Mouse (Mus musculus) erythroblast, embryonic 14.5 days (primary cell): Measurements from ENCODE around the gene Hpgds.

Experiments
- GATA1 ChIP-seq: IDR thresholded peaks from 2 replicates; pipeline ENCODE4 v1.6.1; 2012; ENCODE audit warnings: low read length, inconsistent platforms, mixed read lengths
- TAL1 ChIP-seq: IDR thresholded peaks from 3 replicates; pipeline ENCODE4 v1.6.1; 2012; ENCODE audit warnings: low read length, inconsistent platforms, mixed read lengths

DNA sequence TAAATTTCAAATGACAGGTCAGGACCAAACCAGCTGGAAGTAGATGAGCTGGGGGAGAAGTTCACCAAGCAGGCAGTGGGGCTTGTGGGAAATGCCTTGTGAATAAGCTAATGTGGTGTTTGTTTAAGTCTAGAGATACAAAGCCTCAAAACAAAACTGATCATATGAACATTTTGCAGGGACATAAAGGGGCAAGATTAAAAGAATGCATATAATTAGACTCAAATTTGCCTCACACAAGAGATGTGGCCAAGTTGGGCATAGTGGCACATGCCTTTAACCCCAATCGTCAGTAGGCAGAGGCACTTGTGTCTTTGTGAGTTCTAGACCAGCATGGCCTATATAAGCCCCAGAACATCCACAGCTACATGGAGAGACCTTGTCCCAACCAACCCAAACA lies 2.4 kb downstream of the Hpgds start:
- TF ChIP-seq TAL1 (no peak), GATA1 (no peak)
